Mouse (Mus musculus): ENCODE data around the gene Lamb1. TPM values are rescaled to one million over a fixed set of nuclear protein-coding genes. Genes with fewer than 3 reads are reported as not detected.
A peak's percentile ranks its signal among the peaks of the same experiment; 100 is the strongest.

Lamb1 gene
- 4.9 and 26.7 TPM in 2 replicates for polyA plus RNA-seq (2014; fragmentation: Nextera tagmentation; extraction: Ambion mirVana)

- 1% methylated on average over 38 of the region's 39 CpGs for WGBS
- H3K36me3 ChIP-seq (ENCODE audit: control insufficient read depth, insufficient read depth, low read length), result no peaks in the 10 kb centered on the region
- H3K27me3 ChIP-seq (ENCODE audit: control insufficient read depth, insufficient read depth, low read length), result peaks cover 25% of the 10 kb centered on the region
- peak within 1 kb of the TSS; percentile 29 for H3K9ac ChIP-seq (replicated peaks; ENCODE audit: low read depth, low read length)
- peak; percentile 36; the same call in 1 of the 2 replicates for ATAC-seq (ENCODE audit: low read depth)
- H3K4me3 ChIP-seq (ENCODE audit: low read depth, low read length), result peak within 1 kb of the TSS; percentile 35
- H3K27ac ChIP-seq (ENCODE audit: low read depth, low read length), result no peak within 1 kb of the TSS
- no peaks in the 10 kb centered on the region for H3K4me1 ChIP-seq (ENCODE audit: control insufficient read depth, insufficient read depth, low read length)
- peak within 1 kb of the TSS; percentile 62 for H3K4me2 ChIP-seq (ENCODE audit: low read depth, low read length)
- no peaks in the 10 kb centered on the region for H3K9me3 ChIP-seq (ENCODE audit: control insufficient read depth, low read length)
Observed at GRCm38 (mm10) chr12:31265005-31265721, at the start of gene Lamb1. Gene Lamb1 (plus strand): TSS chr12:31265234.

- Histone ChIP-seq H3K4me2 (ENCODE audit: low read depth, low read length) (no peak overlapping the region), H3K36me3 (ENCODE audit: control insufficient read depth, insufficient read depth, low read length) (no peaks in the 10 kb centered on the region)
- 66% methylated on average over 5 of the region's 5 CpGs for WGBS
Observed at GRCm38 (mm10) chr12:31217232-31217631, 47.8 kb upstream of the Lamb1 start.

GRCm38 (mm10) chr12:31218774-31219173 lies 46.3 kb upstream of the Lamb1 start:
- no peak for ATAC-seq (ENCODE audit: low read depth)
- no peak overlapping the region for H3K9ac ChIP-seq (replicated peaks; ENCODE audit: low read depth, low read length)
- no peaks in the 10 kb centered on the region for H3K36me3 ChIP-seq (ENCODE audit: control insufficient read depth, insufficient read depth, low read length)
- no peak overlapping the region for H3K27ac ChIP-seq (ENCODE audit: low read depth, low read length)
- no peaks in the 10 kb centered on the region for H3K9me3 ChIP-seq (ENCODE audit: control insufficient read depth, low read length)
- no peak overlapping the region for H3K4me3 ChIP-seq (ENCODE audit: low read depth, low read length)
- H3K4me1 ChIP-seq (ENCODE audit: control insufficient read depth, insufficient read depth, low read length), result no peaks in the 10 kb centered on the region; the same call in 1 of the 2 replicates
- 76% methylated on average over 3 of the region's 3 CpGs for WGBS
- no peaks in the 10 kb centered on the region for H3K27me3 ChIP-seq (ENCODE audit: control insufficient read depth, insufficient read depth, low read length)
- H3K4me2 ChIP-seq (ENCODE audit: low read depth, low read length), result no peak overlapping the region

More at GRCm38 (mm10) chr12:31217232-31217631, 47.8 kb upstream of the Lamb1 start:
- ATAC-seq (ENCODE audit: low read depth), result no peak
- H3K27me3 ChIP-seq (ENCODE audit: control insufficient read depth, insufficient read depth, low read length), result no peaks in the 10 kb centered on the region
- H3K9ac ChIP-seq (replicated peaks; ENCODE audit: low read depth, low read length), result no peak overlapping the region
- no peaks in the 10 kb centered on the region for H3K9me3 ChIP-seq (ENCODE audit: control insufficient read depth, low read length)
- H3K27ac ChIP-seq (ENCODE audit: low read depth, low read length), result no peak overlapping the region
- H3K4me1 ChIP-seq (ENCODE audit: control insufficient read depth, insufficient read depth, low read length), result peaks cover 2% of the 10 kb centered on the region; the same call in 1 of the 2 replicates
- H3K4me3 ChIP-seq (ENCODE audit: low read depth, low read length), result no peak overlapping the region

GRCm38 (mm10) chr12:31221522-31221921 lies 43.5 kb upstream of the Lamb1 start:
- WGBS, result 86% methylated on average over 6 of the region's 6 CpGs
- no peaks in the 10 kb centered on the region for H3K9me3 ChIP-seq (ENCODE audit: control insufficient read depth, low read length)
- no peaks in the 10 kb centered on the region for H3K4me1 ChIP-seq (ENCODE audit: control insufficient read depth, insufficient read depth, low read length)

GRCm38 (mm10) chr12:31222282-31222681 lies 42.8 kb upstream of the Lamb1 start:
- H3K4me2 ChIP-seq (ENCODE audit: low read depth, low read length), result no peak overlapping the region
- no peak for ATAC-seq (ENCODE audit: low read depth)
- H3K4me1 ChIP-seq (ENCODE audit: control insufficient read depth, insufficient read depth, low read length), result no peaks in the 10 kb centered on the region
- H3K9ac ChIP-seq (replicated peaks; ENCODE audit: low read depth, low read length), result no peak overlapping the region
- H3K9me3 ChIP-seq (ENCODE audit: control insufficient read depth, low read length), result no peaks in the 10 kb centered on the region
- H3K27me3 ChIP-seq (ENCODE audit: control insufficient read depth, insufficient read depth, low read length), result no peaks in the 10 kb centered on the region
- no peak overlapping the region for H3K27ac ChIP-seq (ENCODE audit: low read depth, low read length)
- WGBS, result 25% methylated on average over 2 of the region's 2 CpGs
- H3K4me3 ChIP-seq (ENCODE audit: low read depth, low read length), result no peak overlapping the region
- no peaks in the 10 kb centered on the region for H3K36me3 ChIP-seq (ENCODE audit: control insufficient read depth, insufficient read depth, low read length)

More at GRCm38 (mm10) chr12:31221522-31221921, 43.5 kb upstream of the Lamb1 start:
- Histone ChIP-seq H3K27me3 (ENCODE audit: control insufficient read depth, insufficient read depth, low read length) (no peaks in the 10 kb centered on the region), H3K27ac (ENCODE audit: low read depth, low read length) (no peak overlapping the region), H3K4me3 (ENCODE audit: low read depth, low read length) (no peak overlapping the region), H3K36me3 (ENCODE audit: control insufficient read depth, insufficient read depth, low read length) (no peaks in the 10 kb centered on the region), H3K4me2 (ENCODE audit: low read depth, low read length) (no peak overlapping the region), H3K9ac (replicated peaks; ENCODE audit: low read depth, low read length) (no peak overlapping the region)
- ATAC-seq (ENCODE audit: low read depth), result no peak

GRCm38 (mm10) chr12:31222741-31223140 lies 42.3 kb upstream of the Lamb1 start:
- no peaks in the 10 kb centered on the region for H3K9me3 ChIP-seq (ENCODE audit: control insufficient read depth, low read length)
- H3K9ac ChIP-seq (replicated peaks; ENCODE audit: low read depth, low read length), result no peak overlapping the region
- no peak overlapping the region for H3K4me3 ChIP-seq (ENCODE audit: low read depth, low read length)
- H3K27ac ChIP-seq (ENCODE audit: low read depth, low read length), result no peak overlapping the region
- no peaks in the 10 kb centered on the region for H3K4me1 ChIP-seq (ENCODE audit: control insufficient read depth, insufficient read depth, low read length)
- 19% methylated on average over 3 of the region's 3 CpGs for WGBS
- no peak overlapping the region for H3K4me2 ChIP-seq (ENCODE audit: low read depth, low read length)
- no peak for ATAC-seq (ENCODE audit: low read depth)
- no peaks in the 10 kb centered on the region for H3K27me3 ChIP-seq (ENCODE audit: control insufficient read depth, insufficient read depth, low read length)
- H3K36me3 ChIP-seq (ENCODE audit: control insufficient read depth, insufficient read depth, low read length), result no peaks in the 10 kb centered on the region

- Histone ChIP-seq H3K27me3 (ENCODE audit: control insufficient read depth, insufficient read depth, low read length) (no peaks in the 10 kb centered on the region), H3K9ac (replicated peaks; ENCODE audit: low read depth, low read length) (no peak overlapping the region), H3K36me3 (ENCODE audit: control insufficient read depth, insufficient read depth, low read length) (no peaks in the 10 kb centered on the region), H3K4me3 (ENCODE audit: low read depth, low read length) (no peak overlapping the region), H3K27ac (ENCODE audit: low read depth, low read length) (no peak overlapping the region), H3K4me1 (ENCODE audit: control insufficient read depth, insufficient read depth, low read length) (no peaks in the 10 kb centered on the region), H3K9me3 (ENCODE audit: control insufficient read depth, low read length) (no peaks in the 10 kb centered on the region), H3K4me2 (ENCODE audit: low read depth, low read length) (no peak overlapping the region)
- 24% methylated on average over 8 of the region's 8 CpGs for WGBS
- peak; percentile 44; the same call in 1 of the 2 replicates for ATAC-seq (ENCODE audit: low read depth)
Observed at GRCm38 (mm10) chr12:31225451-31225850, 39.6 kb upstream of the Lamb1 start.

- H3K4me3 ChIP-seq (ENCODE audit: low read depth, low read length), result no peak overlapping the region
- no peak overlapping the region for H3K4me2 ChIP-seq (ENCODE audit: low read depth, low read length)
- no peaks in the 10 kb centered on the region for H3K27me3 ChIP-seq (ENCODE audit: control insufficient read depth, insufficient read depth, low read length)
- H3K9me3 ChIP-seq (ENCODE audit: control insufficient read depth, low read length), result no peaks in the 10 kb centered on the region
- WGBS, result 91% methylated on average over 3 of the region's 3 CpGs
- H3K36me3 ChIP-seq (ENCODE audit: control insufficient read depth, insufficient read depth, low read length), result no peaks in the 10 kb centered on the region
- no peak for ATAC-seq (ENCODE audit: low read depth)
- no peak overlapping the region for H3K9ac ChIP-seq (replicated peaks; ENCODE audit: low read depth, low read length)
- H3K4me1 ChIP-seq (ENCODE audit: control insufficient read depth, insufficient read depth, low read length), result no peaks in the 10 kb centered on the region
- no peak overlapping the region for H3K27ac ChIP-seq (ENCODE audit: low read depth, low read length)
Observed at GRCm38 (mm10) chr12:31227167-31227566, 37.9 kb upstream of the Lamb1 start.

- Histone ChIP-seq H3K9me3 (ENCODE audit: control insufficient read depth, low read length) (no peaks in the 10 kb centered on the region), H3K27ac (ENCODE audit: low read depth, low read length) (no peak overlapping the region), H3K4me1 (ENCODE audit: control insufficient read depth, insufficient read depth, low read length) (no peaks in the 10 kb centered on the region), H3K27me3 (ENCODE audit: control insufficient read depth, insufficient read depth, low read length) (no peaks in the 10 kb centered on the region), H3K36me3 (ENCODE audit: control insufficient read depth, insufficient read depth, low read length) (no peaks in the 10 kb centered on the region), H3K4me2 (ENCODE audit: low read depth, low read length) (no peak overlapping the region), H3K9ac (replicated peaks; ENCODE audit: low read depth, low read length) (no peak overlapping the region), H3K4me3 (ENCODE audit: low read depth, low read length) (no peak overlapping the region)
- 59% methylated on average over 7 of the region's 7 CpGs for WGBS
- no peak for ATAC-seq (ENCODE audit: low read depth)
Observed at GRCm38 (mm10) chr12:31228878-31229277, 36.2 kb upstream of the Lamb1 start.
